Mouse (Mus musculus) adrenal gland, postnatal 36 days (tissue): ENCODE measurements at regions not wholly inside any gene's neighbourhood (a gene's known extent, or its start where the extent isn't known, plus 50 kb on each side); places are given as distances from the start of the nearest gene placed in this dataset.
A peak's percentile ranks its signal among the peaks of the same experiment; 100 is the strongest.
"Not testable (repeated sequence)": the region's sequence is repeated elsewhere in the genome, so short reads cannot be mapped to it uniquely, and the experiment has no call there.

Experiments
- DNase-seq, 2 experiments: peaks; one replicate each; pipeline ENCODE4 v3.0.0; 2021; ENCODE audit warnings: mixed read lengths in 1 of 2

DNA sequence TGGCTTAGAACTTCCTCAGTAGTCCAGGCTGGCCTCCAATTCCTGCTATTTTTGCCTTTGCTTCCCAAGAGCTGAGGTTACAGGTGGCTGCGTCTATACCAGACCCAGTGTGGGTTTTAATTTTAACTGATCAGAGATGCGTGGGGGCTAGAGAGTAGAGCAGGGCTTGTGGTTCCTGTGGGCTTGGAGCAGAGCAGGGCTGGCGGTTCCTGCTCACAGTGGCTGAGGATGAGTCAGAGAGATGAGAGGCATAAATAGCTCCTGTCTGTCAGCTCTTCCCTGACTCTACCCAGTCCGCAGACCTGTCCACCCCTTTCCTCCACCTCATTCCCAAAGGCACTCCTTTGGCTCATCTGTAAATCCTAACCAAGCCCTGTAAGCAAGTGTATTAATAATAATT, 304.8 kb downstream of the Abcc12 start:
- DNase-seq = peak; percentile 2 to 8

GRCm38 (mm10) chr8:86273811-86274210, 306.7 kb downstream of the Abcc12 start:
- no peak for DNase-seq

- no peak for DNase-seq
Measured at GRCm38 (mm10) chr8:86272626-86273025, 307.9 kb downstream of the Abcc12 start.

DNA sequence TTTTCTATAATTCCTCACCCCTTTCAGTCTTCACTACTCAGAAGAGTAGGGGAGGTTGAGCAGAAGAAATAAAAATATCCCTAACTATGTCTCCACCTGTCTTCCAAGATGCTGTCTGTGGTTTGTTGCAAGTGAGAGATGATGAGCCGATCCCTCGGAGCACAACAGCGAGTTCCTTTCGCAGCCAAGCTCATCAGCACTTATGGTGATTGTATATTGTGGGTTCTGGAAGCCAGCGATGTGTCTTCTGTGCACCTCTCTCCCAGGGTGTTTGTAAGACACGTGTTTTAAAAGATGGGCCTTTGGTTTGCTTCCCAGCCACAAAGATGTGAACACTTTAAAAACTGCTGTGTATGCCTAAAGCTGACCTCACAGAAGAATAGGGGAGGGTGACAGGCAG, 309.0 kb downstream of the Abcc12 start:
- DNase-seq = no peak

- DNase-seq = no peak
Measured at GRCm38 (mm10) chr8:86258011-86258410, 322.5 kb downstream of the Abcc12 start.

GRCm38 (mm10) chr8:86255431-86255830, 325.1 kb downstream of the Abcc12 start:
- no peak for DNase-seq

DNA sequence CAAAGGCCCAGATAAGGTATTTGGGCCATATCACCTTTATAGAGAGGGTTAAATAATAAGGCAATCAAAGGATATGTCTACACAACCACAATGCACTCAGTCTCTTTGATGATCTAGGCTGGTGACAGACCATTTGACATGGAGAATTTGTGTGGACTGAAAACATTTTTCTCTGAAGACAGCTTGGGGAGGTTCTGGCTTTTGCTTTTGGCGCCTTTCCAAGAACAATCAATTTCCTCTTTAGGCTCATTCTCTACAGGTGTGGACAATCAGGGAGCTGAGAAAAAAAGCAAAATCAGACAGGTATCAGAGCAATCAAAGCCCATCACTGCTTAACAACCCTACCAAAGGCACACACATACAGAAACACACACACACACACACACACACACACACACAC, 325.8 kb downstream of the Abcc12 start:
- DNase-seq = no peak

- DNase-seq = no peak
Measured at GRCm38 (mm10) chr8:86252696-86253355, 327.7 kb downstream of the Abcc12 start.

DNA sequence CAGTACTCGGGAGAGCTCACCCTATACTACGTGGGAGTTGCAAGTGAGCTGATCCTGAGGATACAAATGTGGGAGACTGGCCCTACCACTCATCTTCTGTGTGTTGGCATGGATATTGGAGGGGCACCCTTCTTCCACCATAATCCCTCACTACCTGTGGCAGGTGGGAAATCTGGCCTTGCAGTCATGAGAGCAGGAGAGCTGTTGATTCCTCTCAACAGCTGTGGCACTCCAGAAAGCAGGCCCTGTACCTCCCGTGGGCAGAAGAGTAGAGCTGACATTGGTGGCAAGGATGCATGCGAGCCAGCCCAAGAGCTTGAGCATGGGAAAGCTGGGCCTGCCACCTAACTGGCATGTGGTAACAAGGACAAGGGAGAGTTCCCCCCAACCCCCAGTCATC, 345.8 kb downstream of the Abcc12 start:
- no peak for DNase-seq

- not testable (repeated sequence) for DNase-seq
Measured at GRCm38 (mm10) chr8:86231994-86232393, 348.5 kb downstream of the Abcc12 start.

DNA sequence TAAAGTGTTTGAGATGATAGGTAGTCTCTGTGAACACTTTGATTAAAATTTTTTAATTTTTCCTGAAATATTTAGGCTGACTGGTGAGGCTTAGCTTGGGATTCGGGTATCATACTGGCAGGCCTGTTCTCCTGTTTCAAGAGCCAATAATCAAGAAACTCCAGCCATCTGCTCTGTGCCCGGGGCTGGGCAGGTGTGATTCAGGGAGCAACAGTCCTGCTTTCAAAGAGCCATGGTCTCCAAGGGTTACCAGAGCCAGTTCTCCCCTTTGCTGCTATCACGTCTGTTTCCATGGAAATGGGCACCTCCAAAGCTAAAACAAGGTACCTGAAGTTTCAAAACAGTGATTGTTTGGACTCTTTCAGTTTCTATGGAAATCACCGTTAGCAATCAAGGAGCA, 355.6 kb downstream of the Abcc12 start:
- DNase-seq = no peak

DNA sequence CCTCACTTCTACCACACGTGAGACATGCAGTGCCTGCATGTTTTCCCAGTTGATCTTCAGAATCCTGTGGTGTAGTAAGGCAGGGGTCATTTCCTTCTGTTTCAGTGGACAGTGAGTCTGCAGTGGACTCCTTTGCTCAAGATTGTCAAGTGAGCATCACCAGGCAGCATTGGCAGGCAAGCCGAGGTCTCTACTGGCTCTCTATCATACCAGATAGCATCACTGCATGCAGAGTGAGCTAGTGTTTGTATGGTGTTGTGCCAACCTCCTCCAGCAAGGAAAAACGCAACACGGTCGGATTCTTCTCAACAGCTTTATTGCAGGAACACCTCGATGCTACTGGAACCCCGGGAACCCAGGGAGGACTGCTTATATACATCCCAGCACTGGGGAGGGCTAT, 357.8 kb downstream of the Abcc12 start:
- DNase-seq = no peak

DNA sequence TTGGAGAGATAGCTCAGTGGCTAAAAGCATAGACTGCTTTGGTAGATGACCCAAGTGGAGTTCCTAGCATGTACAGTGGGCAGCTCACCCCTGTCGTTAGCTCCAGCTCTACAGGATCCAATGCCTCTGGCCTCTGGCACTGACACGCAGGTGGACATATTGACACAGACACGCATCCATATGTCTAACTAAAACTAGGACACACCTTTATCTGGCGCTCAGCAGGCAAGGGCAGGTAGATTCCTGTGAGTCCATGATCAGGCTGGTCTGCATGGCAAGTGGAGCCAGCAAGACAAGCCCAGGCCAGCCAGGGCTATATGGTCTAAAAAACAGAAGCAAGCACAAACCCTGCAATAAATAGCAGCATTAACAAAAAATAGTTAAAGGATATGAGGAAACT, 358.3 kb downstream of the Abcc12 start:
- no peak for DNase-seq

DNA sequence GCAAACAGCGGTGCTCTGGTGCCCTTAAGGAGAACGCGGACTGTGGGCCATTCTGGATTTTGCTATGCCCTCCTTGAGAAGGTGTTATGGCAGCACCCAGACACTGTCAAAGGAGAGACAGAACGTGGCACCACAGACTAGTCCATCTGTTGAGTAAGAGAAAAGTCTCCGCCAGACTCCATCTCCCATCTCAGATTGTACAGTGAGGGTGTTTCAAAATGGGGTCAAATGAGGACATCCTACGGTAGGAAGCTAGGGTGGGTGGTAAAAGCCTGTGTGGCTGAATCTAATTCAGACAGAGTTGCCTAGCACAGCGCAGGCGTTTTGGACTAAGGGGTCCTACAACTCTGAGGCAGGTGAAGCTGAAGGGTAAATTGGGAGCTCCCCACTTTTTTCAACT, 366.1 kb downstream of the Abcc12 start:
- DNase-seq = no peak

- DNase-seq = peak; percentile 25 to 35
Measured at GRCm38 (mm10) chr8:86212461-86212860, 368.0 kb downstream of the Abcc12 start.

DNA sequence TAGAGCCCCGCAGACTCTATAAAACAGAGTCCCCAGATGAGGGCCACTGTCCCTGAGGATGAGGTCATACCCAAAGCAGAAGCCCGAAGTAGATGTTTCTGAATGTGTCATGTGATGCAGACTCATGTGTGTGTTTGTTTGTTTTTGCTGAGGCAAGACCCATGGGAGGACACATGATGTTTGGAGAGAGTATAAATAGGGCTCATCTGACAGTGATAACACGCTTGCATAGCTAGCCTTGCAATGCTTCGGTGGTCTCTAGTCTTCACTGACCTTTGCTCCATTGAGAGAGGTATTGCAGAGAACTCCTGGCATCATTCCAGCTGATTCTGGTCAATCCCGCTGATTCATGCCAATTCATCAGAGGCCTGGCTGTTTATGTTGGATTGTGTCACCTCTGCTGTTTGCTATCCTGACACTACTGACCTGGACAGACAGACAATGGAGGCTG, 368.1 kb downstream of the Phkb start:
- DNase-seq = peak; percentile 15 to 16

- DNase-seq = no peak
Measured at GRCm38 (mm10) chr8:86204421-86205229, 363.9 kb downstream of the Phkb start.

- no peak for DNase-seq
Measured at GRCm38 (mm10) chr8:86203107-86203506, 362.3 kb downstream of the Phkb start.

- DNase-seq = no peak
Measured at GRCm38 (mm10) chr8:86201830-86202229, 361.1 kb downstream of the Phkb start.

- no peak for DNase-seq
Measured at GRCm38 (mm10) chr8:86192262-86192661, 351.5 kb downstream of the Phkb start.

DNA sequence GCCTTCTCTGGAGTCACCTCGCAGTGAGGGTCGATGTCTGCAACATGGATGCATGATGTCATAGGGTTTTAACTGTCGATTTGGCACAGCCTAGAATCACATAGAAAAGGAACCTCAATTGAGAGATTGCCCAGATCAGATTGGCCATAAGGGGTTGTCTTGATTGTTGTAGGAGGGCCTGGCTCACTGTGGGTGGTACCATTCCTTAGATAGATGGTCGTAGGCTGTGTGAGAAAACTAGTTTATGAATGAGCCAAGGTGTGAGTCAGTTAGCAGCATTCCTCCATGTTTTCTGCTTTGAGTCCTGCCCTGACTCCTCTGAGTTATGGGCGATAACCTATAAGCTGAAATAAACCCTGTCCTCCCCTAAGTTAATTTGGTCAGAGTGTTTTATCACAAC, 343.9 kb downstream of the Phkb start:
- no peak for DNase-seq

DNA sequence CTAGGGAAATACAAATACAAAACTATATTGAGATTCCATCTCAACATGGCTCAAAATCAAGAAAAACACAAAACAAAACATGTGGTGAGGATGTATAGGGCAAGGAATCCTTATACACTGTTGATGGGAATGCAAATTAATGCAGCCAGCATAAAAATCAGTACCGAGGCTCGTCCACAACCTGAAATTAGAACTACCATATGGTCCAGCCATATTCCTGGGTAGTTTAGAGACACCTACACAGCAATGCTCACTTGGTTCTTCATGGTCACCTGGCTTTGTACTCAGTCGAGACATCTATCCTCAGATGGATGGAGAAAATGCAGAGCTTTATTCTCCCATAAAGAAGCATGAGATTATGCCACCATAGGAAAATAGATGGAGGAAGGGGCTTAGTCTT, 340.0 kb downstream of the Phkb start:
- DNase-seq = no peak

- DNase-seq = peak; percentile 10 to 22
Measured at GRCm38 (mm10) chr8:86170091-86170490, 329.3 kb downstream of the Phkb start.

DNA sequence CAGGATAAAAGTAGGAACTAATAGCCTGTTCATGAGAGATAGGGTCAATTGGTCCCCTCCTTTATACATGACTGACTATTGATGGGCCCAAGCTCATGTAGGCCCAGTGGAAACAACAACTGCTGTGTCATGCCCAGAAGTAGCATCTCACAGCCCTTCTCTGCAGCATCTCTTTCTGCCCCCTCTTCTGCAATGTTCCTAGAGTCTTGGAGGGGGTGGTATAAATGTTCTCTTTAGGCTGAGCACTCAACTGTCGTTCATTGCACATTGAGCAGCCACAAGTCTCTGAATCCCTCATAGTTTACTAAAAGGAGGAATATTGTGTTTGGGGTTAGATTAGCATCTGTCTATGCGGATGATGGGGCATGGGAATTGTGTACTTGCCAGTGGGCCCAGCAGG, 324.1 kb downstream of the Phkb start:
- DNase-seq = no peak
